ENCODE assay signal across 8 mouse cellular contexts in genomic region chr12:113221289-113221688, GRCm38 (mm10). TPM values are rescaled to one million over a fixed set of nuclear protein-coding genes. Genes with fewer than 3 reads are reported as not detected.
DNase-seq lines count a peak whose midpoint lies in the region; TF ChIP-seq lines count a peak whose summit lies in the region.
"Had no signal": no experiment of that assay in that cellular context is flagged by ENCODE, and none has a peak within 500 bp of the region (broad histone marks: within the 10 kb centered on the region; RNA-seq: fewer than 3 reads in every experiment).

No protein-coding gene starts in this region.

- no peak overlapping the region; the same call in 1 of the 2 replicates for H3K9ac ChIP-seq in MEL (ENCODE audit: control insufficient read depth, low read depth, low read length, poor library complexity, severe bottlenecking)
- H3K9ac ChIP-seq: embryonic facial prominence, embryonic 15.5 days had no signal

- H3K4me3 ChIP-seq in layer of hippocampus, adult 2 months, result no peak overlapping the region
- peak overlapping the region in 1 of 2 experiments; percentile 50; a peak in 2 of 4 replicates for H3K4me3 ChIP-seq in MEL (ENCODE audit: control insufficient read depth in 1 of 2, insufficient read depth in 1 of 2, low read depth in 2 of 2, low read length in 2 of 2)
- H3K4me3 ChIP-seq: embryonic facial prominence, embryonic 15.5 days had no signal

- H3K79me2 ChIP-seq in MEL (ENCODE audit: control insufficient read depth, insufficient read depth, low read length, poor library complexity), result no peaks in the 10 kb centered on the region

- no peaks in the 10 kb centered on the region for H3K36me3 ChIP-seq in MEL (ENCODE audit: control insufficient read depth in 1 of 2, insufficient read depth in 2 of 2, low read length in 2 of 2)
- H3K36me3 ChIP-seq: embryonic facial prominence, embryonic 15.5 days had no signal

- no peak for TF ChIP-seq POLR2A in MEL (IDR thresholded peaks at IDR 0.05; ENCODE audit: control insufficient read depth in 1 of 2, insufficient read depth in 1 of 2, low read depth in 1 of 2, low read length in 2 of 2, poor library complexity in 1 of 2)

- 0 out of 4 replicates have a peak, but pooled peaks of 1 of the 2 experiments have one; percentile 16 for TF ChIP-seq EP300 in MEL (IDR thresholded peaks at IDR 0.05; ENCODE audit: low read depth in 1 of 2, low read length in 2 of 2)

- TF ChIP-seq RAD21 in MEL (IDR thresholded peaks at IDR 0.05; ENCODE audit: low read depth, low read length), result peak; percentile 54

- TF ChIP-seq CTCF in layer of hippocampus, adult 2 months (conservative IDR thresholded peaks at IDR 0.05), result peak; percentile 70
- peak in 2 of 3 experiments; percentile 87 to 96; a peak in 4 of 6 replicates for TF ChIP-seq CTCF in MEL (IDR thresholded peaks at IDR 0.05 in 2 of 3, conservative IDR thresholded peaks at IDR 0.05 in 1 of 3; ENCODE audit: control insufficient read depth in 1 of 3, insufficient read depth in 1 of 3, low read depth in 2 of 3, low read length in 3 of 3, poor library complexity in 1 of 3, severe bottlenecking in 1 of 3)

- no peak overlapping the region for H3K27ac ChIP-seq in layer of hippocampus, adult 2 months
- no peak overlapping the region for H3K27ac ChIP-seq in MEL (ENCODE audit: control insufficient read depth, low read depth, low read length)
- H3K27ac ChIP-seq: embryonic facial prominence, embryonic 15.5 days had no signal

- DNase-seq in layer of hippocampus, adult 2 months (ENCODE audit: low spot score in 2 of 2), result no peak
- no peak for DNase-seq in layer of hippocampus, postnatal 36 days
- peak; percentile 81 for DNase-seq in MEL (ENCODE audit: low read depth, low spot score)
- peak; percentile 19 to 36 for DNase-seq in cerebellum, postnatal 36 days
- DNase-seq in lung, postnatal 25 days (ENCODE audit: low spot score), result peak; percentile 46
- DNase-seq in urinary bladder, postnatal 14 days (ENCODE audit: low spot score), result peak; percentile 58
- DNase-seq in gastrocnemius, postnatal 25 days, result no peak

- H3K4me1 ChIP-seq in MEL (ENCODE audit: control insufficient read depth in 1 of 2, insufficient read depth in 2 of 2, low read length in 2 of 2), result peaks cover 3 to 14% of the 10 kb centered on the region in 2 experiments; a peak in 3 of 4 replicates
- H3K4me1 ChIP-seq: embryonic facial prominence, embryonic 15.5 days had no signal

- H3K9me3 ChIP-seq in MEL (replicated peaks; ENCODE audit: insufficient read depth, low read length), result no peaks in the 10 kb centered on the region
- H3K9me3 ChIP-seq: embryonic facial prominence, embryonic 15.5 days had no signal

- no peaks in the 10 kb centered on the region for H3K27me3 ChIP-seq in MEL (ENCODE audit: control insufficient read depth in 1 of 2, insufficient read depth in 2 of 2, low read length in 2 of 2)
- H3K27me3 ChIP-seq: embryonic facial prominence, embryonic 15.5 days had no signal

TF ChIP-seq in MEL, 35 proteins besides CTCF, POLR2A, EP300 and RAD21:
- TF ChIP-seq RCOR1 (IDR thresholded peaks at IDR 0.05; ENCODE audit: low read depth, low read length), result no peak
- no peak for TF ChIP-seq MEF2A (IDR thresholded peaks at IDR 0.05; ENCODE audit: extremely low read depth, insufficient replicate concordance, low read depth, low read length, poor library complexity, severe bottlenecking)
- TF ChIP-seq ZMIZ1 (IDR thresholded peaks at IDR 0.05; ENCODE audit: low read depth, low read length), result no peak
- TF ChIP-seq KAT2A (conservative IDR thresholded peaks at IDR 0.05; ENCODE audit: low read depth, low read length), result no peak; the same call in 1 of the 2 replicates
- TF ChIP-seq MAX (IDR thresholded peaks at IDR 0.05; ENCODE audit: low read length), result no peak
- TF ChIP-seq MAZ (IDR thresholded peaks at IDR 0.05; ENCODE audit: low read depth, low read length), result peak; percentile 20; the same call in 1 of the 2 replicates
- TF ChIP-seq ZC3H11A (IDR thresholded peaks at IDR 0.05; ENCODE audit: low read depth, low read length), result peak; percentile 44
- TF ChIP-seq CHD2 (IDR thresholded peaks at IDR 0.05; ENCODE audit: low read length), result no peak
- TF ChIP-seq GABPA (IDR thresholded peaks at IDR 0.05; ENCODE audit: low read depth, low read length), result 0 out of 2 replicates have a peak, but pooled peaks have one; percentile 16
- TF ChIP-seq HCFC1 (IDR thresholded peaks at IDR 0.05; ENCODE audit: low read depth, low read length), result no peak
- TF ChIP-seq JUND (IDR thresholded peaks at IDR 0.05; ENCODE audit: low read depth, low read length), result no peak
- no peak for TF ChIP-seq SIN3A (IDR thresholded peaks at IDR 0.05; ENCODE audit: low read length)
- no peak for TF ChIP-seq MAFK (IDR thresholded peaks at IDR 0.05; ENCODE audit: borderline replicate concordance, low read depth, low read length)
- TF ChIP-seq USF2 (IDR thresholded peaks at IDR 0.05; ENCODE audit: borderline replicate concordance in 1 of 2, insufficient read depth in 1 of 2, low read depth in 1 of 2, low read length in 2 of 2), result no peak
- TF ChIP-seq POLR2AphosphoS2 (IDR thresholded peaks at IDR 0.05; ENCODE audit: low read length), result no peak
- no peak for TF ChIP-seq ZNF384 (IDR thresholded peaks at IDR 0.05; ENCODE audit: low read depth, low read length)
- TF ChIP-seq USF1 (IDR thresholded peaks at IDR 0.05; ENCODE audit: low read depth, low read length), result no peak
- no peak for TF ChIP-seq CHD1 (IDR thresholded peaks at IDR 0.05; ENCODE audit: low read depth, low read length)
- no peak for TF ChIP-seq NELFE (IDR thresholded peaks at IDR 0.05; ENCODE audit: low read depth, low read length)
- TF ChIP-seq ELF1 (IDR thresholded peaks at IDR 0.05; ENCODE audit: low read depth, low read length), result no peak
- TF ChIP-seq TCF12 (IDR thresholded peaks at IDR 0.05; ENCODE audit: low read depth, low read length), result no peak
- TF ChIP-seq E2F4 (IDR thresholded peaks at IDR 0.05; ENCODE audit: borderline replicate concordance, low read depth, low read length), result no peak
- no peak for TF ChIP-seq MXI1 (IDR thresholded peaks at IDR 0.05; ENCODE audit: low read depth, low read length)
- no peak for TF ChIP-seq MYB (IDR thresholded peaks at IDR 0.05; ENCODE audit: low read depth, low read length)
- no peak for TF ChIP-seq NRF1 (IDR thresholded peaks at IDR 0.05; ENCODE audit: insufficient read depth, low read depth, low read length, poor library complexity, severe bottlenecking)
- TF ChIP-seq TBP (IDR thresholded peaks at IDR 0.05; ENCODE audit: low read depth, low read length), result no peak
- no peak for TF ChIP-seq GATA1 (IDR thresholded peaks at IDR 0.05; ENCODE audit: low read depth, low read length)
- peak; percentile 53; the same call in 1 of the 2 replicates for TF ChIP-seq MYC (IDR thresholded peaks at IDR 0.05; ENCODE audit: low read depth, low read length)
- TF ChIP-seq ETS1 (IDR thresholded peaks at IDR 0.05; ENCODE audit: low read depth, low read length), result peak; percentile 32; the same call in 1 of the 2 replicates
- TF ChIP-seq ZKSCAN1 (IDR thresholded peaks at IDR 0.05; ENCODE audit: low read depth, low read length), result no peak
- TF ChIP-seq SMC3 (IDR thresholded peaks at IDR 0.05; ENCODE audit: low read depth, low read length), result peak; percentile 70
- TF ChIP-seq POLR2AphosphoS5 (IDR thresholded peaks at IDR 0.05; ENCODE audit: borderline replicate concordance, low read depth, low read length), result no peak
- peak; percentile 47; the same call in 1 of the 2 replicates for TF ChIP-seq BHLHE40 (IDR thresholded peaks at IDR 0.05; ENCODE audit: borderline replicate concordance, low read depth, low read length)
- TF ChIP-seq TAL1 (IDR thresholded peaks at IDR 0.05; ENCODE audit: low read length), result no peak
- TF ChIP-seq UBTF (IDR thresholded peaks at IDR 0.05; ENCODE audit: borderline replicate concordance, insufficient read depth, low read depth, low read length), result no peak

RNA-seq across cellular contexts. Expression of gene Tmem121, which starts 35.6 kb away (rescaled TPM):
- 10 to 100 TPM; 19.7 to 20.7 TPM for total RNA-seq in layer of hippocampus, adult 2 months (2021)
- 10 to 100 TPM; 20.5 to 23.8 TPM for total RNA-seq in layer of hippocampus, postnatal 36 days (2021)
- total RNA-seq in MEL (2012; rRNA removed), result 14.4 and 17.0 TPM in 2 replicates
- polyA plus RNA-seq in MEL (2012; ENCODE audit: insufficient read depth in 1 of 2, insufficient read length in 2 of 2, low read depth in 1 of 2, low replicate concordance in 2 of 2, missing spikeins in 1 of 2), result 10 to 100 TPM in 1 of 2 experiments, not detected in 1; 35.2 TPM
- under 1 TPM; 0.33 to 0.46 TPM for total RNA-seq in gastrocnemius, postnatal 25 days (2021)

Comparison
In these comparisons a context has a peak if more than half of its experiments do, and no peak if none do; other contexts are left out.
1. DNase-seq: peak in MEL (single experiment), cerebellum, postnatal 36 days (2 of 2), lung, postnatal 25 days (single experiment) and urinary bladder, postnatal 14 days (single experiment); none in layer of hippocampus, adult 2 months (0 of 2), layer of hippocampus, postnatal 36 days (0 of 2) and gastrocnemius, postnatal 25 days (single experiment).
2. RNA of gene Tmem121, which starts 35.6 kb away (total RNA-seq): 20.5 to 23.8 TPM in layer of hippocampus, postnatal 36 days, 19.7 to 20.7 TPM in layer of hippocampus, adult 2 months and 14.4 to 17.0 TPM in MEL; 0.33 to 0.46 TPM in gastrocnemius, postnatal 25 days; every median in the first group is over 10 times any median in the second.